Mouse (Mus musculus) limb, embryonic 10.5 days (tissue): ENCODE results near the gene Shb. TPM values are rescaled to one million over a fixed set of nuclear protein-coding genes. Genes with fewer than 3 reads are reported as not detected.

Experiments
- microRNA-seq: library from miRNA; unstranded; fragments of <30 nt; microRNA quantifications from one replicate; pipeline ENCODE4, GENCODE M21; 2017
- polyA plus RNA-seq: library from polyadenylated mRNA; unstranded; fragments of >200 nt; fragmentation: Nextera tagmentation; extraction: Ambion mirVana; gene quantifications from 2 replicates; pipeline ENCODE4 v1.2.1, GENCODE M21; 2016

The Shb gene
- polyA plus RNA-seq, 1 experiment from 2014 or later, result 4.3 TPM

Small RNA genes lying within 50 kb of the gene (microRNA-seq; reads per million reads assigned to microRNA genes)
- gene Gm22518, result not detected
- not detected for gene Gm25692

Other genes starting within 250 kb of the Shb start
- gene Trmt10b, start 235.3 kb downstream of the Shb start, polyA plus RNA-seq, result 17.8 and 20.2 TPM in 2 replicates
- 9.6 and 11.9 TPM in 2 replicates for gene Dcaf10, start 190.4 kb downstream of the Shb start, polyA plus RNA-seq
- 109 and 126 TPM in 2 replicates for gene Exosc3, start 189.7 kb downstream of the Shb start, polyA plus RNA-seq
- 75.6 and 85.1 TPM in 2 replicates for gene Slc25a51, start 123.7 kb downstream of the Shb start, polyA plus RNA-seq